Mouse (Mus musculus): Measurements from ENCODE around the gene Kat2a.
A peak's percentile ranks its signal among the peaks of the same experiment; 100 is the strongest.

Gene Kat2a

DNA sequence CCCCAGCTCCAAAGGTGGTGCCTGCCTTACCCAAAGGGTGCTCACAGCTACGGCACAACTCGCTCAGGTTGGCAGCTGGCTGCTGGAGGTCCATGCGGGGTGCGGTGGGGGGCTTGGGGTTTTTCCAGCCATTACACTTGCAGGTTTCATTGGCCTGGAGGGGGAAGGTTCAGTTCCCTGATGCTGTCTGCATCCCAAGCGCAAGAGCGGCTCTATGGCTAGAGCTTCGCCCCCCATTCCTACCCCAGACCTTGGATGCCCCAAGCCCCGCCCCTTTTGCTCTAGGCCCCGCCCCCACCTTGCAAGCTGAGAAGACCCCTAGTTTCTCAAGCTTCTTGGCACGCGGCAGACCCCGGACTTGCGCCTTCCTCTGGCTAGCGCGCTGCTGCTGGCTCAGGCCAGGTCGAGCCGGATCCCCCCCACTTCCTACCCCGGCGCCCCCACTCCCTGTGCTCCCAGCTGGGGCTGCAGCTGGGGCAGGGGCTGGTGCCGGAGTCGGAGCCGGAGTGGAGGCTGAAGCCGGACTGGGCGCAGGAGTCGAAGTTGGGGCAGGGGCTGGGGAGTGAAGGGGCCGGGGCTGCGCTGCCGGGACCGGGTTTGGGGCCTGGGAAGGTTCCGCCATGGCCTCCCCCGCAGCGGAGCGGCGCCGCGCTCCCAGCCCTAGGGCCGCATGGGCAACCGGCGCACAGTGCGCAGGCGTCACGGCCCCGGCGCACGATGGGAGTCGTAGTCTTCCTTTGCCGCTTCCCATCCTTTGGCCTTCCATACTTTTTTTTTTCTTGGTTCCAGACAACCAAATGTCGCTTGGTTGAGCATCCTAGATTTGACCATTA lies at the start of gene Kat2a:
Kat2a (minus strand) TSS at position 683 of the 833 bp plus-strand sequence.
- peak; percentile 88 for DNase-seq (ENCODE audit: low spot score)

DNA sequence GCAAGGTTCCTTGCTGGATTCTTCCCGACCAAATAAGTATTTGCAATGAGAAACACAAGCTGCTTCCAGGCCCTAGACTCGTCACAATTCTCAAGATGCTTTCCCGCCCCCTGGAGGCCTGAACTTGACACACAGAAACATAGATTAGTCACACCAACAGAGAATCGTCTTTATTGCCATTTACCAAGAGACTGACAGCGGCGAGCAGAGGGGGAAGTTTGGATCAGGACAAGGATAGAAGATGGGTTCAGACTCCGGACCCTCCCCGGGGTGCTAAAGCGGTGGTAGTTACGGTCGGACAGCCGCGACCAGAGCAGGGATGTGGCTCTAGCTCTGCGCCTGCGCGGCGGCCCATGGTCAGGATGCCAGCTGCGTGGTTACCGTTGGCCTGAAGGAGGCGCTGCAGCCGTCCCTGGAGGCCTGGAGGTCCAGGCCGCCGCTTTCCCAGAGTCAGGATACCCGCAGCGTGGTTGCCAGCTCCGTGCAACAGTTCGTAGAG lies 49.3 kb upstream of the Kat2a start:
- peak; percentile 78 for DNase-seq (ENCODE audit: low spot score)

DNA sequence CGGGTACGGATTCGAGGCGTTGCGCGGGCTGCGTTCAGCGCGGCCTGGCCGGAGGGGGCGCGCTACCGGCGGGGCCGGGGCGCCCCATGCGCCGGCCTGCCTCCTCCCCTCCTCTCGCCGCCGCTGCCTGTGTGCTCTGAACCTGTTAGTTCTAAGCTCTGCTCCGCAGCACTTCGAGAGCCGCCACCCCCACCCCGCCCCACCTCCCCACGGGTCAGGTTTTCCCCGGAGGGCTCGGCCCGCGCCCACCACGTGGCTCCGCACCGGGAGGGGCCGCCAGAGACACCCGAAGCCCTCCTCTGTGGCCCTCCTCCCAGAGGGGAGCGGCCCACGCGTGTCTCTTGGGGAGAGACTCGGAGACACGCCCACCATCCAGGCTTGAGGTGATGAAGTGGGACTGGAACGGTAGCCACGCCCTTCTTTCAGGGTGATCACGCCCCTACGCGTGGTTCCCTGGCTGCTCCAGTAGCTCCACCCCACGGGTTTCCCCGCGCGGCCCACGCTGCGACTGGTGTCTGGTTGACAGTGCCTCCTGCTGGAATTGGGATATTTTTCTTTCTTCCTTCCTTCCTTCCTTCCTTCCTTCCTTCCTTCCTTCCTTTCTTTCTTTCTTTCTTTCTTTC lies 47.5 kb upstream of the Kat2a start, which contains the start of gene Kcnh4:
Kcnh4 (minus strand) TSS at position 332 of the 623 bp plus-strand sequence.
- DNase-seq (ENCODE audit: low spot score), result peak; percentile 56

DNA sequence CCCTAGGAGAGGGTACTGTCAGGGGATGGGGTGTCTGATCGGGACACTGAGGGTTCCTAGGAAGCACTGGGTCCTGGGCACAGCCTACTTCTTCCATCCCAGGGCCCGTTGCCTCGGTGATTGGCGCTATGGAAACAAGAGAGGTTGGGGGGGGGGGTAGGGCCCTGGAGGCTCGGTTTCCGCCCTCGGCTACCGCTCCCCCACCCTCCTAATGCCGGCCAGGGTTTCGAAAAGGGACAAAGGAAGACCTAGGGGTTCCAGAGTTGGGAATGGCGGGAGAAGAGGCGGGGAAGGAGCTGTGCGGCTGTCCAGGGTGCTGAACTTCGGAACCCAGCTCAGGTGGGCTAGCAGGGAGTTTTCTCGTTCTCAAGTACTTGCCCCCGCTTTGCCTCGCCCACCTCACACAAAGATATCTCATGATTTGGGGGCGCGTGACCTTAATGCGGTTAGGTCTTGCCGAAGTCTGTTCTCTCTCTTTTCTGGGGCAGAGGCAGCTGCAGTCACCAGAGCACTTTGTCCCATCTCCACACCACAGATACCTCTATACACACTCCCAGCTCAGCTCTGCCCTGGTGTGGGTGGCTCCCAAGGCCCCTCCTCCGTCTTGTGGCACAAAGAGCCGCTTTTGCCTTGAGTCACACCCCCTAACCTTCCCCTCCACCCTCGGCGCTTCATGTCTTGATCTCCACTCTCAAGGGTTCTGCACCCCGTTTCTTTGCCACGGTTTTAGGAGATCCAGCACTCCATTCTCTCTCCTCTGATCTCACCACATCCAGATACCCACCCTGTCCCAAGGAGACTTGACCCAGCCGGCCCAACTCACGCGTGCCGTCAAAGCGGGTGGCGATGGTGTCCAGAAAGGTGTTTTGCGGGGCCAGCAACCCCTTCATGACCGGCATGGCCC lies 46.7 kb upstream of the Kat2a start:
- peak; percentile 46 for DNase-seq (ENCODE audit: low spot score)

DNA sequence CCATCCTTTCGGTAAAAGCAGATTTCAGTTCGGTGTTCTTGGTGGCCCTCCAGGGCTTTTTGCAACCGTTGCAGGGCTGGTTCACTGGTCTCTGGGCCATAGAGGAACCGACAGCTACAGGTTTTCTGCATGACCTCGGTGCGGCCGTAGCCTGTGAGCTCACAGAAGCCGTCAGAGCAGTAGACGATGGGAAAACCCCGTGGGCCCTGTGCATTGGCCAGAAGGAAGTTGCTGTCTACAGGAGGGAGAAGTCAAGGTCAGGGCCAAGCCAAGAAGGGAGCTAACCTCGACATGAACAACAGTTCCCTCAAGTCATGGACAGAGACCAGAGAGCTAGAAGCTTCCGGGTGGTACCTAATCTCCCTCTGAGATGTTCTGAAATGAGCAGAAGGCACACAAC lies 45.3 kb upstream of the Kat2a start:
- DNase-seq (ENCODE audit: low spot score), result no peak

DNA sequence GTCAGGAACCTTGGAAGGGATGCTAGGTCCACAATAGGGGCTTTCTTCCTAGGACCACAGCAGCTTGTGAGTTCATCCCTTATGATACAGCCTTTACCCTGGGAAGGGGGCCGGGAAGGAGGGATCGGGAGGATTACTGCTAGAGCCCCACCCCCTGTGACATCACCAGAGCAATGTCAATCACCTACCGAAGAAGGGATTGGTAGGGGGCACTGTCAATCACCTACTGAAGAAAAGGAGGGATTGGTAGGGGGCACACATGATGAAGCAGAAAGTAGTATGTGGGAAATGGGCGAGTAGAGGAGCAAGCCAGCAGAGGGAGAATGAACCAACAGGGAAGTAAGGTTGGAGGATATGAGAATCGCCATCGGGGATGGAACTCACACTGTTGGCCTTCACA lies 44.2 kb upstream of the Kat2a start:
- no peak for DNase-seq (ENCODE audit: low spot score)

DNA sequence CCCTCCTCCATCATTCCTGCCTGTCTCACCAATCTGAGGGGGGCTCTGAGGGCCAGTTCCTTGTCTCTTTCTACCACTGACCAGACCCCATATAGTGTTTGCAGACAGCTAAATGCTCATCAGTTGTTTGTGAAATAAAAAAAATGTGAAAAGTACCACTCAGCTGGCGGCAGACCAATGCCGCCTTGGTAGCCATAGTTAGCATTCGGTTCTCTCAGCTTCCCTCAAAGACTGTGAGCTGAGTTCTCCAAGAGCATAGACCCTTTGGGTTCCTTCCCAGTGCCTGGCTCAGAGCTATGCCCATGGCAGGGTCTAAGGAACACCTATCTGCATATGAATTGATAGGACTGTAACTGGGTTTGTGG lies 42.4 kb upstream of the Kat2a start:
- DNase-seq (ENCODE audit: low spot score), result no peak

DNA sequence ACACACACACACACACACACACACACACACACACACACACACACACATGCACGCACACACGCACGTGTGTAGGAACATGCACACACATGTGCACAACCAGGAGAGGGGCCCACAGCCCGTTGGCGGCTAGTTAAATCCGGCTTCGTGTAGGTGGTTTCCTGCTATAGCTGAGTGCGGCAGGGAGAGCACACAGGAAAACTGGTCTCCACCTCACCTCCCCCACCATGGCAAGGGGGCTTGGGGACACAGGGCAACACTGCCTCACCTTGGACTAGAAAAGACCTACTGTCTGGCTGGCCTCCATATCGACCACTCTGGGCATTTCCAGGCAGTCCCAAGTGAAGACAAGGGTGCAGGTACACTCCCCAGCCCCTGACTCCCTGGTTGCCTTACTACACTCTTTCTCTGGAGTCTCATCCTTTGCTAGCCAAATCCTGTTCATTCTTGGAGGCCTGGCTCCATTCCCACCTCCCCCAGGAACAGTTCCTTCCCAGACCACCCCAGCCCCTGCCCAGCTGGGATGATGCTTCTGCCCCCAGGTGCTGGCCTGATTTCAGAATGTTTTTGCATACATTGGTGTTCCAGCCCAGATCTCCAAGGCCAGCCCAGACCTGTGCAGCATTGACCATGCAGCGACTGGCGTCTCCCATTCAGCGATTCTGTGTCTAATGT lies 41.9 kb upstream of the Kat2a start:
- no peak for DNase-seq (ENCODE audit: low spot score)

DNA sequence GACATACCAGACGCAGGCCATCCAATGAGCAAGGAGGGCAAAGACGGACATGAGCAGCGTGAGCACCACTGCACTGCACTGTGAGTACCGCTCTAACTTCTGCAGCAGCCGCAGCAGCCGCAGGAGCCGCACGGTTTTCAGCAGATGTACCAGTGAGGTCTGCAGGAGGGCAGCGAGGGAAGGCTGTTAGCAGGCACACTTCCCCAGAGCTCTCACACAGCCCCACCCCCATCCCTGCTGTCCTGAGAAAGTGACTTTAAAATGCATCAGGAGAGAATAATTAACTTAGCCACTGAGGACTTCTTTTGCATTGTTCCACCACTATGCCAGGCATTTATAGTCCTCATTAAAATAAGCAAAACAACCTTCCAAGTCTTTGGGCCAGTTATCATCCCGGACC lies 40.0 kb upstream of the Kat2a start:
- DNase-seq (ENCODE audit: low spot score), result no peak

DNA sequence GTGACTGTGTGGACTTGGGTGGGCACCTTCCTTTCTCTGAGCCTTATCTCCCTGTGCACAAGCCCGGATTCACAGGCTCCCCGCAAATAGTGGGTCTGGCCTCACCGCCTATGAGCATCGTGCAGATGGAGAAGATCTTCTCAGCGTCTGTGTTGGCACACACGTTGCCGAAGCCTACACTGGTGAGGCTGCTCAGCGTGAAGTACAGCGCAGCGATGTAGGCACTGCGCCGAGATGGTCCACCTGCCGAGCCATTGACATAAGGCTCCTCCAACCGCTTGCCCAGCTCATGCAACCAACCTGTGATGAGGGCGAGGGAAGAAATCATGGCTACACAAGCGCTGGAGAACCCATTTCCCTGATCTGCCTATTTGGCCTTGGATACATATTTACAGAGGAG lies 37.9 kb upstream of the Kat2a start:
- DNase-seq (ENCODE audit: low spot score), result no peak

DNA sequence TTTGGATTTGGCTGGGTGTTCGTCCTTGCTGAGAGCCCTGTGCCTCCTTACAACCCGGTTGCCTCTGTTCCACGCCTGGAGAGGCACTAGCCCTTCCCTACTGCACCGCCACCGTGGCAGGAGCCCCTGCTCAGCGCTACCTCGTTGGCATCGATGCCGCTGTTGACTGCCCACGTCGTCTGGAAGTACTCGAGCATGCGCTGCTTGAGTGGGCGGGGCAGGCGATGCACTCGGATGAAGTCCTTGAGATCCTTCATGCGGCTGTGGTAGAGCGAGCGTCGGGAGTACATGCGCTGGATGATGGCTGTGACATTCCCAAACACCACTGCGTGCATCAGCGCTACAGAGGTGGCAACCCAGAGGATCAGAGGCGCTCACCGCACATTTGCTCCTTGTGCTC lies 37.2 kb upstream of the Kat2a start:
- DNase-seq (ENCODE audit: low spot score), result no peak

DNA sequence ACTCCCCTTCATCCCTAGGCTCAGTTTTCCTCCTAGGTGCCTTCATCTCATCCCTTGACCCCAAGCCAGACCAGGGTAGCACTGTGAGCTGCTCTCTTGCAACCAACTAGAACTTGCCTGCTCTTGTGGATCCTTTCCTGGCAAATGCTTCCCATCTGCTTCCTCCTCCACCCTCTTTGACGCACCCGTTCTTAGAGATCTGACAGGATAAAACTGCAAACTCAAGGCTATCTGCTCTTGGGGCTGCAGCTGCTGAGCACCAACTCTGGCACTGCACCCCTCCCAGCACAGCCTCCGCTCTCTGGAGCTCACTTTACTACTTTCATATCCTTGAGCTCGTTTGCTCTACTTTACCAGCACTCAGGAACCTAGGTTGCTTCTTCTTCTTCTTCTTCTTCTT lies 36.4 kb upstream of the Kat2a start:
- DNase-seq (ENCODE audit: low spot score), result no peak

DNA sequence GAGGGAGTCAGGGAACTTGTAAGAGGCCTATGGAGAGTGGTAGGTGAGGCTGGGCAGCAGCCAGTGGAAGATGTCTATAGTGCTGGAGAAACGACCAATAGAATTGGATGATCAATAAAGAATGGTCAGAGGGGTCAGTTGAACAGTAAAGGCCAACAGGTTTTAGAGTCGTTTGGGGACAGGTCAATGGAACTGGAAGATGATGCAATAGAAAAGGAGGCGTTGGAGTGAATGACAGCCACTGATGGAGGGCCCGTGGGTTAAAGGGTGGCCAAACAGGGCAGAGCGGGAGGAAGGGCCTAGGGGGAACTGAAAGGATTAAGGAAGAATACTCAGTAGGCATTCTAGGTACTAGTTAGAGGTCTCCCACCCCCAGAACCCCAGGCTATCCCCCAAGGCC lies 34.8 kb upstream of the Kat2a start:
- no peak for DNase-seq (ENCODE audit: low spot score)

DNA sequence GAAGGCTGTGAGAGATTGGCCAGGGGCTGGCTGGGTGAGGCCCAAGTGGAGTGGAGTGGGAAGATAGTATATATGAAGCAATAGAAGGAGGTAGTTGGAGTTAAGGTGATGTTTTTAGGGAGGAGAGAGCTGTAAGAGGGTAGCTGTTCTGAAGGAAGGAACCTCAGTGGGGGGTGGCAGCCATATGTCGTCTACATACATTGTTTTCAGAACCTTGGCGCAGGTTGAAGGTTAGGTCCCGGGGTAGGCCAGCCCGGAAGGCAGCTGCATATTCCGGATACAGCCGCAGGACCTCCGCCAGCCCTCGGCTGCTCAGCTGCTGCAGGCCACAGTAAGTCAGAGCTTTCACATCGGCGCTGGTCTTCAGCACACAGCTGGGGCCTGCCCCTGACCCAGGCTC lies 34.3 kb upstream of the Kat2a start:
- DNase-seq (ENCODE audit: low spot score), result no peak

DNA sequence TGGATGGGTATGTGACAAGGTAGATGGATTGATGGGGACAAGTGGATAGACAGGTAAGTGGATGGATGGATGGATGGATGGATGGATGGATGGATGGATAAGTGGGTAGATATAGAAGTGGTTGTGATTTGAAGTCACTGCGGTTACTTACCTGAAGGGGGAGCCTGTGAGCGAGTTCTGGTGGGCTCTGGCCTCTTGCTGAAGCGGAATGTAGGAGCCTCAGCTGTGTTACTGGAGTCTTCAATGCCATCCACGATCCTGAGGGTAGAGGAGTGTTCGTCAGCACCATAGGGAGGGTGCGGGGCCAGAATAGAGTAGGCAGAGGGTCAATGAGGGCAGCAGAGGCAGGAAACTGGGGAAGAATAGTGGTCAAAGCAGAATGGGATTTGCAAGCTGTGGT lies 32.8 kb upstream of the Kat2a start:
- DNase-seq (ENCODE audit: low spot score), result no peak

DNA sequence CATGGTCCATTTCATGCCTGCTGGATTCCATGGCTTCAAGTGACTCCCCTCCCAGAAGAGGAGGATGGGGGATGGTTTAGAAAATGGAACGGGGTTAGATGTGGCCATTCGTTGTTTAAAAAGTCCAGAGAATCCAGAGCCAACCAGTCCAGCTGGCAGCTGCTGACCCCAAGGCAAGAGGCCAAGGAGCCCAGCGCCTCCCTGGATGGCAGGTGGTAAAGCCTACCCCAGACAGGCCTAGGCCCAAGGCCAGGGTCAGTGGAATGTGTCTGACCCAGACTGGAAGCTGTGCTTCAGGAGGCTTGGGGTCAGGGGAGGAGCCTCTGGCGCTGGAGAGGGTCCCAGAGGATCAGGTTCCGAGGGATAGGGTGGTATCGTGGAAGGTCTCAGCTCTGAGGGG lies 29.1 kb upstream of the Kat2a start:
- no peak for DNase-seq (ENCODE audit: low spot score)

DNA sequence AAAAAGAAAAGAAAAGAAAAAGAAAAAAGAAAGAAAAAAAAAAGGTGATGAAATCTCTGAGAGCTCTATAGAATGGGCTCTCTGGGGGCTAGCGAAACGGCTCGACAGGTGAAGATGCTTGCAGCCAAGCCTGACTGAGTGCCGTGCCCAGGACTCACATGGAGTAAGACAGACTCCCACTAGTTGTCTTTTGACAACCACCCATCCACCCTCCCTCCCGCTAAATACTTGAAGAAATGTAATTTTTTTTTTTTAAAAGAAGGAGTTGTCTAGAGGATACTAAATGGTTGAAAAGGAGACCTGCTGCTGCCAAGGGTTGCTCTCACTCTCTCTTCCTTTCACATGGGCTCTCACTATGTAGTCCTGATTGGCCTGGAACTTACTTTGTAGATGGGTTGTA lies 26.5 kb upstream of the Kat2a start:
- DNase-seq (ENCODE audit: low spot score), result no peak

DNA sequence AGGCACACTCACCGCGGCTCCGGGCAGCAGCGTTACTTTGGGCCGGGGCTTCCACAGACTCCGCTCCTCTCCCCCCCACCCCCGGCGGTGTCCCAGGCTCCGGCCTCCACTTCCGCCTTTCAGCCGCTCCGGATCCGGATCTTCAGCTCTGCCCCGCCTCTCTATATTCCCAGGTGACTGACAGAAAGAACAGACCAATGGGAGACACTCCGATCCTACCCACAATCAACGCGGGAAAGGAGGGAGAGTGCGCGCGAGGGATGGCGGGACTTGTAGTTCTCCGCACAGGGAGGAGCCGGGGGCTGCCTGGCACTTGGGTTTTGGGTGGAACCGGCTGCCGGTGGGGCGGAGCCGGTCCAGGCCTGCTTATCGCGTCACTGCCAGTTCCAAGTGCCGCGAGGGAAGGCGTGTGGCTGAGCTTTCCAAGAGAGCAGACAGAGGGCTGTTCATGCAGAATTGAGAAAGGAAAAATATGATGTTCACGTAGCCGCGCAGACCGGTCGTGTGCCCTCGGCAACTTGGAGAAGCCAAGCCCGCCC lies 25.9 kb upstream of the Kat2a start, which contains the start of gene Rab5c:
Rab5c (minus strand) TSS at position 150 of the 539 bp plus-strand sequence.
- DNase-seq (ENCODE audit: low spot score), result peak; percentile 99

DNA sequence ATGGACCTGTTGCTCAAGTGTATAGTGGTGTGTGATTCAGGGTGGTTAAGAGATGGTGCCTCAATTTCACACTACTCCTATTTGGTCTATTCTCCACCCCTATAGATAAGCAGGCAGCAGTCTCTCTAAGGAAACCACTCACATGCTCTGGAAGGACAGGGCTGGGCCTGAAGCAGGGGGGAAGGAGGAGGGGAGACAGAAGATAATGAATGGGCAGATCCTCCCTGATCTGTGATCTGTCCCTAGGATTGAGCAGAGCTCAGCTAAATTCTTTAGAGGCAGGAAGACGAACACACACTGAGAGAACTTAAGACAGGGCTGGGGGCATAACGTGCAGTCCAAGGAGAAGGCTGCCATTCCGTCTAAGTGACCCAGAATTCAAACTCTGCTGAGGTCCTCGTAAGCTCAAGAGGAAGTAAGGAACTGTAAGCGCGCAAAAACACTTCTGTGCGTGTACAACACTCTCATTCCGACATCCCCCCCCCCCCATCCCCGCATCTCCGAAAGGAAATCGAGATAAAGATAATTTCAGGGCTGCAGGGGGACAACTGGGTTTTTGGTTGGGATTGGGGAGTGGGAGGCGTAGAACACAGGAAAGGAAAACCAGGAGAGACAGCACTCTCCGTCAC lies 25.0 kb upstream of the Kat2a start:
- DNase-seq (ENCODE audit: low spot score), result no peak

DNA sequence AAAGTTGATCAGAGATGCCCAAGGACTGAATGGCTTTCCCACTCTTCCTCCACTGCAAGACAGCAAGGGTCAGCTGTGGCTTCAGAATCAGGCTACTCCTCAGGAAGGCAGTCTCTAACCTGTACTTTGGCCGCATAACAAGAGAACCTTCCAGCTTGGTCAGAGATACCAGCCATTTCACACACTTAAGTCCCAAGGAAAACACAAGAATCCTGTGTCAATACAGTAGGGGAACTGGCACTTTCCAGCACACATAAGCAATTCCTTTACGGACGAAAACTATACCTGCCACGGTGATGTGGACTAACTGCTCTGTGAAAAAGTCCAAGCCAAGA lies 24.4 kb upstream of the Kat2a start:
- DNase-seq (ENCODE audit: low spot score), result no peak

All from testis, postnatal 14 days (tissue).